Mouse (Mus musculus) activated CD4-positive, CD25-positive, alpha-beta regulatory T cell, adult 4 months (primary cell): Measurements from ENCODE around the gene Nepro. TPM values are rescaled to one million over a fixed set of nuclear protein-coding genes. Genes with fewer than 3 reads are reported as not detected.

ENCODE experiments used
- ATAC-seq: one replicate; pipeline ENCODE4 v1.8.0; 2017
- polyA plus RNA-seq, 2 experiments: library from polyadenylated mRNA; unstranded; fragments of 100-300 nt; shearing (Covaris generic); gene quantifications; one replicate each; pipeline ENCODE4 v1.2.1; 2017

The Nepro gene
- polyA plus RNA-seq, 2 experiments from 2014 or later, result 5.7 to 5.8 TPM

- peak; percentile 24 for ATAC-seq
These were observed 43.9 kb downstream of the Nepro start for GRCm38 (mm10) chr16:44767967-44768366.

- peak; percentile 23 for ATAC-seq
These were observed 48.5 kb downstream of the Nepro start for GRCm38 (mm10) chr16:44772577-44772976.

GRCm38 (mm10) chr16:44773673-44774072 lies 49.6 kb downstream of the Nepro start:
- peak; percentile 13 for ATAC-seq

GRCm38 (mm10) chr16:44774201-44774600 lies 50.1 kb downstream of the Nepro start:
- peak; percentile 58 for ATAC-seq

- ATAC-seq, result peak; percentile 74
These were observed 54.5 kb downstream of the Nepro start for GRCm38 (mm10) chr16:44778538-44779147.

GRCm38 (mm10) chr16:44779494-44779893 lies 55.4 kb downstream of the Nepro start:
- ATAC-seq, result no peak

- no peak for ATAC-seq
These were observed 56.6 kb downstream of the Nepro start for GRCm38 (mm10) chr16:44780751-44781150.

Other genes starting within 250 kb of the Nepro start
- gene Boc, start 165.4 kb upstream of the Nepro start, polyA plus RNA-seq, result under 1 TPM; 0.09 to 0.10 TPM
- 10 to 100 TPM; 34.5 to 43.4 TPM for gene Gtpbp8, start 22.1 kb downstream of the Nepro start, polyA plus RNA-seq
- gene Cd200r1, start 41.4 kb downstream of the Nepro start, polyA plus RNA-seq, result 10 to 100 TPM; 39.1 to 40.4 TPM
- gene Cd200r4, start 87.4 kb downstream of the Nepro start, polyA plus RNA-seq, result 1 to 10 TPM; 4.5 to 5.4 TPM
- gene Cd200r2, start 142.8 kb downstream of the Nepro start, polyA plus RNA-seq, result not detected
- 1 to 10 TPM in 1 of 2 experiments, under 1 TPM in 1; 0.57 to 1.1 TPM for gene Cd200r3, start 219.4 kb downstream of the Nepro start, polyA plus RNA-seq